Mouse (Mus musculus): Measurements from ENCODE around the gene 1500009L16Rik. TPM values are rescaled to one million over a fixed set of nuclear protein-coding genes. Genes with fewer than 3 reads are reported as not detected.

1500009L16Rik gene
- polyA plus RNA-seq, 1 experiment: 28.7 TPM

- Histone ChIP-seq H3K4me1 (ENCODE audit: control insufficient read depth, insufficient read depth, low read length) (no peaks in the 10 kb centered on the region), H3K4me3 (ENCODE audit: insufficient read depth, low read length) (no peak overlapping the region), H3K27ac (ENCODE audit: insufficient read depth, low read length) (no peak overlapping the region)
- TF ChIP-seq POLR2A (IDR thresholded peaks at IDR 0.05; ENCODE audit: extremely low read depth, insufficient read depth, low read length): no peak
Observed at GRCm38 (mm10) chr10:83757343-83757962, 34.8 kb downstream of the 1500009L16Rik start.

- TF ChIP-seq CTCF (IDR thresholded peaks at IDR 0.05; ENCODE audit: extremely low read depth, insufficient read depth, low read length): no peak
- no peak for TF ChIP-seq POLR2A (IDR thresholded peaks at IDR 0.05; ENCODE audit: extremely low read depth, insufficient read depth, low read length)
- Histone ChIP-seq H3K27ac (ENCODE audit: insufficient read depth, low read length) (no peak overlapping the region), H3K4me3 (ENCODE audit: insufficient read depth, low read length) (no peak overlapping the region), H3K4me1 (ENCODE audit: control insufficient read depth, insufficient read depth, low read length) (no peaks in the 10 kb centered on the region)
Observed at GRCm38 (mm10) chr10:83758732-83759131, 36.1 kb downstream of the 1500009L16Rik start.

- TF ChIP-seq POLR2A (IDR thresholded peaks at IDR 0.05; ENCODE audit: extremely low read depth, insufficient read depth, low read length) (no peak), CTCF (IDR thresholded peaks at IDR 0.05; ENCODE audit: extremely low read depth, insufficient read depth, low read length) (no peak)
- Histone ChIP-seq H3K27ac (ENCODE audit: insufficient read depth, low read length) (no peak overlapping the region), H3K4me3 (ENCODE audit: insufficient read depth, low read length) (no peak overlapping the region), H3K4me1 (ENCODE audit: control insufficient read depth, insufficient read depth, low read length) (no peaks in the 10 kb centered on the region)
Observed at GRCm38 (mm10) chr10:83760535-83760934, 37.9 kb downstream of the 1500009L16Rik start.

- Histone ChIP-seq H3K27ac (ENCODE audit: insufficient read depth, low read length) (no peak overlapping the region), H3K4me1 (ENCODE audit: control insufficient read depth, insufficient read depth, low read length) (no peaks in the 10 kb centered on the region), H3K4me3 (ENCODE audit: insufficient read depth, low read length) (no peak overlapping the region)
- no peak for TF ChIP-seq CTCF (IDR thresholded peaks at IDR 0.05; ENCODE audit: extremely low read depth, insufficient read depth, low read length)
Observed at GRCm38 (mm10) chr10:83763891-83764290, 41.2 kb downstream of the 1500009L16Rik start.

- TF ChIP-seq CTCF (IDR thresholded peaks at IDR 0.05; ENCODE audit: extremely low read depth, insufficient read depth, low read length) (no peak), POLR2A (IDR thresholded peaks at IDR 0.05; ENCODE audit: extremely low read depth, insufficient read depth, low read length) (no peak)
- Histone ChIP-seq H3K4me3 (ENCODE audit: insufficient read depth, low read length) (no peak overlapping the region), H3K27ac (ENCODE audit: insufficient read depth, low read length) (no peak overlapping the region), H3K4me1 (ENCODE audit: control insufficient read depth, insufficient read depth, low read length) (no peaks in the 10 kb centered on the region)
Observed at GRCm38 (mm10) chr10:83766882-83767281, 44.2 kb downstream of the 1500009L16Rik start.

GRCm38 (mm10) chr10:83776272-83776878 lies 53.7 kb downstream of the 1500009L16Rik start:
- H3K4me1 ChIP-seq (ENCODE audit: control insufficient read depth, insufficient read depth, low read length): no peaks in the 10 kb centered on the region
- no peak overlapping the region for H3K27ac ChIP-seq (ENCODE audit: insufficient read depth, low read length)
- no peak overlapping the region for H3K4me3 ChIP-seq (ENCODE audit: insufficient read depth, low read length)
- TF ChIP-seq CTCF (IDR thresholded peaks at IDR 0.05; ENCODE audit: extremely low read depth, insufficient read depth, low read length): peak; percentile 85
- no peak for TF ChIP-seq POLR2A (IDR thresholded peaks at IDR 0.05; ENCODE audit: extremely low read depth, insufficient read depth, low read length)

GRCm38 (mm10) chr10:83777253-83777652 lies 54.6 kb downstream of the 1500009L16Rik start:
- no peak for TF ChIP-seq CTCF (IDR thresholded peaks at IDR 0.05; ENCODE audit: extremely low read depth, insufficient read depth, low read length)
- no peak for TF ChIP-seq POLR2A (IDR thresholded peaks at IDR 0.05; ENCODE audit: extremely low read depth, insufficient read depth, low read length)
- H3K27ac ChIP-seq (ENCODE audit: insufficient read depth, low read length): no peak overlapping the region
- no peak overlapping the region for H3K4me3 ChIP-seq (ENCODE audit: insufficient read depth, low read length)
- no peaks in the 10 kb centered on the region for H3K4me1 ChIP-seq (ENCODE audit: control insufficient read depth, insufficient read depth, low read length)

- Histone ChIP-seq H3K4me1 (ENCODE audit: control insufficient read depth, insufficient read depth, low read length) (peaks cover 2% of the 10 kb centered on the region; the same call in 1 of the 2 replicates), H3K27ac (ENCODE audit: insufficient read depth, low read length) (no peak overlapping the region), H3K4me3 (ENCODE audit: insufficient read depth, low read length) (no peak overlapping the region)
- no peak for TF ChIP-seq POLR2A (IDR thresholded peaks at IDR 0.05; ENCODE audit: extremely low read depth, insufficient read depth, low read length)
- no peak for TF ChIP-seq CTCF (IDR thresholded peaks at IDR 0.05; ENCODE audit: extremely low read depth, insufficient read depth, low read length)
Observed at GRCm38 (mm10) chr10:83781854-83782253, 59.2 kb downstream of the 1500009L16Rik start.

GRCm38 (mm10) chr10:83782371-83783120 lies 59.9 kb downstream of the 1500009L16Rik start:
- TF ChIP-seq POLR2A (IDR thresholded peaks at IDR 0.05; ENCODE audit: extremely low read depth, insufficient read depth, low read length): no peak
- Histone ChIP-seq H3K4me3 (ENCODE audit: insufficient read depth, low read length) (no peak overlapping the region), H3K4me1 (ENCODE audit: control insufficient read depth, insufficient read depth, low read length) (peaks cover 2% of the 10 kb centered on the region; the same call in 1 of the 2 replicates), H3K27ac (ENCODE audit: insufficient read depth, low read length) (no peak overlapping the region)

GRCm38 (mm10) chr10:83785003-83785402 lies 62.3 kb downstream of the 1500009L16Rik start:
- Histone ChIP-seq H3K4me3 (ENCODE audit: insufficient read depth, low read length) (no peak overlapping the region), H3K4me1 (ENCODE audit: control insufficient read depth, insufficient read depth, low read length) (peaks cover 2% of the 10 kb centered on the region; the same call in 1 of the 2 replicates), H3K27ac (ENCODE audit: insufficient read depth, low read length) (no peak overlapping the region)
- peak; percentile 70 for TF ChIP-seq CTCF (IDR thresholded peaks at IDR 0.05; ENCODE audit: extremely low read depth, insufficient read depth, low read length)
- no peak for TF ChIP-seq POLR2A (IDR thresholded peaks at IDR 0.05; ENCODE audit: extremely low read depth, insufficient read depth, low read length)

Data from cortical plate, adult 2 months (tissue).